Mouse (Mus musculus): ENCODE measurements around the gene Nrgn.

- TF ChIP-seq CTCF (IDR thresholded peaks at IDR 0.05; ENCODE audit: low read depth, low read length) (no peak), GATA2 (IDR thresholded peaks at IDR 0.05; ENCODE audit: borderline replicate concordance, low read depth, low read length) (no peak), TAL1 (conservative IDR thresholded peaks at IDR 0.05; ENCODE audit: low read depth, low read length) (no peak), GATA1 (IDR thresholded peaks at IDR 0.05; ENCODE audit: borderline replicate concordance, low read length) (no peak), POLR2AphosphoS5 (IDR thresholded peaks at IDR 0.05; ENCODE audit: insufficient replicate concordance, low read depth, low read length) (no peak)
Observed at GRCm38 (mm10) chr9:37543869-37544440, 8.7 kb downstream of the Nrgn start.
